Mouse (Mus musculus) liver, embryonic 12.5 days (tissue): Measurements from ENCODE around the gene Eif4e2. TPM values are rescaled to one million over a fixed set of nuclear protein-coding genes. Genes with fewer than 3 reads are reported as not detected.
A peak's percentile ranks its signal among the peaks of the same experiment; 100 is the strongest.

Experiments used
- ATAC-seq: fragments of 200-750 bp; cut with Nextera tagmentation; 2 replicates; pipeline ENCODE4 v1.8.0; 2017; ENCODE audit warnings: moderate number of reproducible peaks, mild to moderate bottlenecking, moderate library complexity
- H3K27ac ChIP-seq: fragments of 300-500 bp; sonication (generic); 2 replicates; pipeline ENCODE4 v1.5.1; 2016; ENCODE audit warnings: mild to moderate bottlenecking
- H3K27me3 ChIP-seq: fragments of 300-500 bp; sonication (generic); replicated peaks from 2 replicates; pipeline ENCODE4 v1.6.1; 2016; ENCODE audit warnings: mild to moderate bottlenecking, moderate library complexity
- H3K36me3 ChIP-seq: fragments of 300-500 bp; sonication (generic); 2 replicates; pipeline ENCODE4 v1.6.1; 2016; ENCODE audit warnings: mild to moderate bottlenecking, moderate library complexity
- H3K4me1 ChIP-seq: fragments of 300-500 bp; sonication (generic); 2 replicates; pipeline ENCODE4 v1.6.1; 2016
- H3K4me2 ChIP-seq: fragments of 300-500 bp; sonication (generic); 2 replicates; pipeline ENCODE4 v1.6.1; 2016; ENCODE audit warnings: mild to moderate bottlenecking, moderate library complexity
- H3K4me3 ChIP-seq: fragments of 300-500 bp; sonication (generic); 2 replicates; pipeline ENCODE4 v1.5.1; 2016; ENCODE audit warnings: mild to moderate bottlenecking, moderate library complexity
- H3K9ac ChIP-seq: fragments of 300-500 bp; sonication (generic); 2 replicates; pipeline ENCODE4 v1.6.1; 2016; ENCODE audit warnings: mild to moderate bottlenecking, moderate library complexity
- H3K9me3 ChIP-seq: fragments of 300-500 bp; sonication (generic); replicated peaks from 2 replicates; pipeline ENCODE4 v1.6.1; 2016; ENCODE audit warnings: mild to moderate bottlenecking, moderate library complexity
- WGBS: fragments of 180-500 bp; shearing (Covaris S2); methylation state at CpG from one replicate; pipeline ENCODE4 v1.1.7; 2016; ENCODE audit not compliant: insufficient replicate concordance; 5-methylcytosine and 5-hydroxymethylcytosine counted together
- polyA plus RNA-seq: library from polyadenylated mRNA; unstranded; fragments of >200 nt; fragmentation: Nextera tagmentation; extraction: Ambion mirVana; gene quantifications from 2 replicates; pipeline ENCODE4 v1.2.1, GENCODE M21; 2016

Eif4e2 gene
- polyA plus RNA-seq, 1 experiment from 2014 or later, result 114 TPM

GRCm38 (mm10) chr1:87281599-87282412 lies 68.1 kb downstream of the Eif4e2 start:
- Histone ChIP-seq H3K27me3 (peaks cover 18% of the 10 kb centered on the region; the same call in 1 of the 2 replicates), H3K4me2 (peak overlapping the region; percentile 19; the same call in 1 of the 2 replicates), H3K9me3 (no peaks in the 10 kb centered on the region), H3K4me3 (no peak overlapping the region), H3K27ac (no peak overlapping the region), H3K36me3 (no peaks in the 10 kb centered on the region), H3K9ac (no peak overlapping the region), H3K4me1 (no peaks in the 10 kb centered on the region)
- WGBS, result 16% methylated on average over 20 of the region's 20 CpGs
- no peak for ATAC-seq

- no peaks in the 10 kb centered on the region for H3K4me1 ChIP-seq
- H3K27ac ChIP-seq, result no peak overlapping the region
- no peak for ATAC-seq
- no peak overlapping the region for H3K4me2 ChIP-seq
- 0 out of 2 replicates have a peak, but pooled peaks cover 14% of the 10 kb centered on the region for H3K27me3 ChIP-seq
- H3K36me3 ChIP-seq, result no peaks in the 10 kb centered on the region
- no peak overlapping the region for H3K9ac ChIP-seq
- no peaks in the 10 kb centered on the region for H3K9me3 ChIP-seq
- 57% methylated on average over 6 of the region's 6 CpGs for WGBS
- no peak overlapping the region for H3K4me3 ChIP-seq
Measured at GRCm38 (mm10) chr1:87282413-87282788, 68.7 kb downstream of the Eif4e2 start.

- Histone ChIP-seq H3K4me1 (no peaks in the 10 kb centered on the region), H3K27me3 (0 out of 2 replicates have a peak, but pooled peaks cover 7% of the 10 kb centered on the region), H3K36me3 (no peaks in the 10 kb centered on the region), H3K27ac (no peak overlapping the region), H3K9ac (no peak overlapping the region), H3K9me3 (no peaks in the 10 kb centered on the region), H3K4me2 (no peak overlapping the region), H3K4me3 (no peak overlapping the region)
- WGBS, result 67% methylated on average over 10 of the region's 10 CpGs
- no peak for ATAC-seq
Measured at GRCm38 (mm10) chr1:87283410-87283960, 69.8 kb downstream of the Eif4e2 start.

- no peak overlapping the region for H3K4me2 ChIP-seq
- WGBS, result 74% methylated on average over 2 of the region's 2 CpGs
- no peak overlapping the region for H3K27ac ChIP-seq
- H3K9ac ChIP-seq, result no peak overlapping the region
- peaks cover 8% of the 10 kb centered on the region for H3K27me3 ChIP-seq
- H3K9me3 ChIP-seq, result no peaks in the 10 kb centered on the region
- H3K36me3 ChIP-seq, result no peaks in the 10 kb centered on the region
- ATAC-seq, result no peak
- H3K4me3 ChIP-seq, result no peak overlapping the region
- no peaks in the 10 kb centered on the region for H3K4me1 ChIP-seq
Measured at GRCm38 (mm10) chr1:87287105-87287504, 73.4 kb downstream of the Eif4e2 start.

Other genes starting within 250 kb of the Eif4e2 start
- gene Alppl2, start 124.0 kb upstream of the Eif4e2 start, polyA plus RNA-seq, result 0.14 TPM in 1 of 2 replicates, not detected in the other
- not detected in 2 replicates for gene Alpi, start 112.3 kb upstream of the Eif4e2 start, polyA plus RNA-seq
- gene Akp3, start 88.9 kb upstream of the Eif4e2 start, polyA plus RNA-seq, result not detected in 2 replicates
- 0.12 and 0.35 TPM in 2 replicates for gene Ecel1, start 57.4 kb upstream of the Eif4e2 start, polyA plus RNA-seq
- not detected in 2 replicates for gene Prss56, start 30.6 kb upstream of the Eif4e2 start, polyA plus RNA-seq
- 0.07 TPM in 1 of 2 replicates, not detected in the other for gene Chrnd, start 23.3 kb upstream of the Eif4e2 start, polyA plus RNA-seq
- 0.52 and 0.54 TPM in 2 replicates for gene Chrng, start 9.3 kb upstream of the Eif4e2 start, polyA plus RNA-seq
- not detected in 2 replicates for gene Efhd1, start 50.4 kb downstream of the Eif4e2 start, polyA plus RNA-seq
- 25.4 and 27.8 TPM in 2 replicates for gene Gigyf2, start 113.1 kb downstream of the Eif4e2 start, polyA plus RNA-seq
- gene Kcnj13, start 180.8 kb downstream of the Eif4e2 start, polyA plus RNA-seq, result 0.43 and 0.79 TPM in 2 replicates